Mouse (Mus musculus) hindbrain, embryonic 12.5 days (tissue): Measurements from ENCODE around the gene Smim15. TPM values are rescaled to one million over a fixed set of nuclear protein-coding genes. Genes with fewer than 3 reads are reported as not detected.

Experiments
- ATAC-seq: fragments of 200-750 bp; cut with Nextera tagmentation; 2 replicates; pipeline ENCODE4 v1.8.0; 2017; ENCODE audit warnings: moderate TSS enrichment; ENCODE audit not compliant: low FRiP score
- H3K27ac ChIP-seq: fragments of 300-500 bp; sonication (generic); 2 replicates; pipeline ENCODE4 v1.5.1; 2016; ENCODE audit warnings: mild to moderate bottlenecking
- H3K27me3 ChIP-seq: fragments of 300-500 bp; sonication (generic); 2 replicates; pipeline ENCODE4 v1.6.1; 2016; ENCODE audit warnings: mild to moderate bottlenecking
- H3K36me3 ChIP-seq: fragments of 300-500 bp; sonication (generic); 2 replicates; pipeline ENCODE4 v1.6.1; 2016; ENCODE audit warnings: mild to moderate bottlenecking
- H3K4me1 ChIP-seq: fragments of 300-500 bp; sonication (generic); 2 replicates; pipeline ENCODE4 v1.6.1; 2016
- H3K4me2 ChIP-seq: fragments of 300-500 bp; sonication (generic); replicated peaks from 2 replicates; pipeline ENCODE4 v1.6.1; 2016; ENCODE audit warnings: mild to moderate bottlenecking
- H3K4me3 ChIP-seq: fragments of 300-500 bp; sonication (generic); 2 replicates; pipeline ENCODE4 v1.5.1; 2016; ENCODE audit warnings: mild to moderate bottlenecking
- H3K9ac ChIP-seq: fragments of 300-500 bp; sonication (generic); 2 replicates; pipeline ENCODE4 v1.6.1; 2016; ENCODE audit warnings: mild to moderate bottlenecking, moderate library complexity
- H3K9me3 ChIP-seq: fragments of 300-500 bp; sonication (generic); replicated peaks from 2 replicates; pipeline ENCODE4 v1.6.1; 2016; ENCODE audit warnings: mild to moderate bottlenecking
- whole genome bisulfite sequencing: fragments of 180-500 bp; shearing (Covaris S2); methylation state at CpG from one replicate; pipeline ENCODE4 v1.1.7; 2016; 5-methylcytosine and 5-hydroxymethylcytosine counted together
- polyA plus RNA-seq: library from polyadenylated mRNA; unstranded; fragments of >200 nt; fragmentation: Nextera tagmentation; extraction: Ambion mirVana; gene quantifications from 2 replicates; pipeline ENCODE4 v1.2.1, GENCODE M21; 2016

Smim15 gene
- polyA plus RNA-seq = 47.4 and 52.7 TPM in 2 replicates

- H3K9me3 ChIP-seq = no peaks in the 10 kb centered on the region
- peak within 1 kb of the TSS; percentile 83 for H3K4me3 ChIP-seq
- peaks cover 8% of the 10 kb centered on the region for H3K36me3 ChIP-seq
- no peaks in the 10 kb centered on the region for H3K27me3 ChIP-seq
- H3K9ac ChIP-seq = peak within 1 kb of the TSS; percentile 90
- WGBS = under 1% methylated on average over 64 of the region's 71 CpGs
- peak; percentile 97 for ATAC-seq
- H3K27ac ChIP-seq = peak within 1 kb of the TSS; percentile 90
- peak within 1 kb of the TSS; percentile 64 for H3K4me2 ChIP-seq
- peaks cover 33% of the 10 kb centered on the region for H3K4me1 ChIP-seq
These were observed at the start of gene Smim15 for GRCm38 (mm10) chr13:108044222-108044941. Gene Smim15, plus strand, starts transcription at chr13:108044446.

GRCm38 (mm10) chr13:107995211-107995610 is 49.0 kb upstream of the Smim15 start:
- no peaks in the 10 kb centered on the region for H3K9me3 ChIP-seq
- no peaks in the 10 kb centered on the region for H3K4me1 ChIP-seq
- no peaks in the 10 kb centered on the region for H3K27me3 ChIP-seq
- 62% methylated on average over 7 of the region's 7 CpGs for WGBS
- no peak overlapping the region for H3K27ac ChIP-seq
- ATAC-seq = no peak
- H3K36me3 ChIP-seq = no peaks in the 10 kb centered on the region
- H3K4me2 ChIP-seq = no peak overlapping the region
- H3K9ac ChIP-seq = no peak overlapping the region
- H3K4me3 ChIP-seq = no peak overlapping the region

- no peak overlapping the region for H3K4me3 ChIP-seq
- H3K36me3 ChIP-seq = no peaks in the 10 kb centered on the region
- no peaks in the 10 kb centered on the region for H3K27me3 ChIP-seq
- no peak overlapping the region for H3K27ac ChIP-seq
- H3K9ac ChIP-seq = no peak overlapping the region
- no peak for ATAC-seq
- H3K4me1 ChIP-seq = no peaks in the 10 kb centered on the region
- no peaks in the 10 kb centered on the region for H3K9me3 ChIP-seq
- WGBS = 91% methylated on average over 3 of the region's 3 CpGs
- H3K4me2 ChIP-seq = no peak overlapping the region
These were observed 47.9 kb upstream of the Smim15 start for GRCm38 (mm10) chr13:107996301-107996700.

GRCm38 (mm10) chr13:108007861-108008260 is 36.4 kb upstream of the Smim15 start:
- H3K9ac ChIP-seq = no peak overlapping the region
- 90% methylated on average over 4 of the region's 4 CpGs for WGBS

GRCm38 (mm10) chr13:108013110-108013509 is 31.1 kb upstream of the Smim15 start:
- no peak overlapping the region for H3K4me3 ChIP-seq
- H3K27me3 ChIP-seq = no peaks in the 10 kb centered on the region
- no peak overlapping the region for H3K27ac ChIP-seq
- no peaks in the 10 kb centered on the region for H3K4me1 ChIP-seq
- H3K4me2 ChIP-seq = no peak overlapping the region
- 0 out of 2 replicates have a peak, but pooled peaks cover 6% of the 10 kb centered on the region for H3K9me3 ChIP-seq
- WGBS = 84% methylated on average over 8 of the region's 8 CpGs
- ATAC-seq = no peak
- no peaks in the 10 kb centered on the region for H3K36me3 ChIP-seq
- no peak overlapping the region for H3K9ac ChIP-seq

More at GRCm38 (mm10) chr13:108007861-108008260, 36.4 kb upstream of the Smim15 start:
- H3K27ac ChIP-seq = no peak overlapping the region
- H3K36me3 ChIP-seq = no peaks in the 10 kb centered on the region
- H3K4me1 ChIP-seq = no peaks in the 10 kb centered on the region
- H3K9me3 ChIP-seq = 0 out of 2 replicates have a peak, but pooled peaks cover 6% of the 10 kb centered on the region
- no peaks in the 10 kb centered on the region for H3K27me3 ChIP-seq
- no peak overlapping the region for H3K4me3 ChIP-seq
- no peak for ATAC-seq
- no peak overlapping the region for H3K4me2 ChIP-seq

- Histone ChIP-seq H3K9me3 (no peaks in the 10 kb centered on the region), H3K4me3 (no peak overlapping the region), H3K9ac (no peak overlapping the region), H3K4me2 (no peak overlapping the region), H3K27me3 (no peaks in the 10 kb centered on the region), H3K27ac (no peak overlapping the region), H3K4me1 (no peaks in the 10 kb centered on the region), H3K36me3 (no peaks in the 10 kb centered on the region)
- 86% methylated on average over 6 of the region's 6 CpGs for WGBS
- no peak for ATAC-seq
These were observed 30.4 kb upstream of the Smim15 start for GRCm38 (mm10) chr13:108013839-108014238.

GRCm38 (mm10) chr13:108015166-108015565 is 29.1 kb upstream of the Smim15 start:
- Histone ChIP-seq H3K9me3 (no peaks in the 10 kb centered on the region), H3K9ac (no peak overlapping the region), H3K27me3 (no peaks in the 10 kb centered on the region), H3K4me2 (no peak overlapping the region), H3K4me3 (no peak overlapping the region), H3K36me3 (no peaks in the 10 kb centered on the region), H3K27ac (no peak overlapping the region), H3K4me1 (no peaks in the 10 kb centered on the region)
- WGBS = 88% methylated on average over 6 of the region's 6 CpGs
- ATAC-seq = no peak

- Histone ChIP-seq H3K4me2 (no peak overlapping the region), H3K4me1 (no peaks in the 10 kb centered on the region), H3K27ac (no peak overlapping the region), H3K4me3 (no peak overlapping the region), H3K9ac (no peak overlapping the region), H3K27me3 (no peaks in the 10 kb centered on the region), H3K36me3 (no peaks in the 10 kb centered on the region), H3K9me3 (no peaks in the 10 kb centered on the region)
- ATAC-seq = no peak
- 87% methylated on average over 6 of the region's 6 CpGs for WGBS
These were observed 26.9 kb upstream of the Smim15 start for GRCm38 (mm10) chr13:108017349-108017748.

GRCm38 (mm10) chr13:108025802-108026201 is 18.4 kb upstream of the Smim15 start:
- WGBS = 79% methylated on average over 3 of the region's 3 CpGs
- Histone ChIP-seq H3K36me3 (no peaks in the 10 kb centered on the region), H3K9me3 (no peaks in the 10 kb centered on the region), H3K27ac (no peak overlapping the region), H3K4me2 (no peak overlapping the region), H3K4me3 (no peak overlapping the region), H3K27me3 (no peaks in the 10 kb centered on the region), H3K4me1 (no peaks in the 10 kb centered on the region), H3K9ac (no peak overlapping the region)
- ATAC-seq = no peak

GRCm38 (mm10) chr13:108032789-108033188 is 11.5 kb upstream of the Smim15 start:
- Histone ChIP-seq H3K9me3 (no peaks in the 10 kb centered on the region), H3K27me3 (no peaks in the 10 kb centered on the region), H3K27ac (no peak overlapping the region), H3K4me2 (no peak overlapping the region), H3K4me1 (no peaks in the 10 kb centered on the region), H3K9ac (no peak overlapping the region), H3K36me3 (no peaks in the 10 kb centered on the region), H3K4me3 (no peak overlapping the region)
- no peak for ATAC-seq
- WGBS = 97% methylated on average over 4 of the region's 4 CpGs

- H3K27ac ChIP-seq = no peak overlapping the region
- H3K4me1 ChIP-seq = peaks cover 21% of the 10 kb centered on the region
- no peaks in the 10 kb centered on the region for H3K27me3 ChIP-seq
- H3K36me3 ChIP-seq = no peaks in the 10 kb centered on the region
- ATAC-seq = no peak
- H3K4me3 ChIP-seq = no peak overlapping the region
- no peaks in the 10 kb centered on the region for H3K9me3 ChIP-seq
- no peak overlapping the region for H3K9ac ChIP-seq
- WGBS = 64% methylated on average over 6 of the region's 6 CpGs
- H3K4me2 ChIP-seq = no peak overlapping the region
These were observed 4.9 kb upstream of the Smim15 start for GRCm38 (mm10) chr13:108039375-108039774.

GRCm38 (mm10) chr13:108039902-108040301 is 4.3 kb upstream of the Smim15 start:
- H3K4me2 ChIP-seq = no peak overlapping the region
- no peaks in the 10 kb centered on the region for H3K36me3 ChIP-seq
- 84% methylated on average over 9 of the region's 9 CpGs for WGBS
- no peak for ATAC-seq
- H3K4me1 ChIP-seq = peaks cover 23% of the 10 kb centered on the region
- no peaks in the 10 kb centered on the region for H3K9me3 ChIP-seq
- no peak overlapping the region for H3K9ac ChIP-seq
- no peak overlapping the region for H3K27ac ChIP-seq
- no peaks in the 10 kb centered on the region for H3K27me3 ChIP-seq
- H3K4me3 ChIP-seq = no peak overlapping the region

- H3K9me3 ChIP-seq = no peaks in the 10 kb centered on the region
- H3K4me1 ChIP-seq = peaks cover 26% of the 10 kb centered on the region
- no peak overlapping the region for H3K4me3 ChIP-seq
- no peaks in the 10 kb centered on the region for H3K36me3 ChIP-seq
- no peaks in the 10 kb centered on the region for H3K27me3 ChIP-seq
- H3K4me2 ChIP-seq = no peak overlapping the region
- ATAC-seq = no peak
- no peak overlapping the region for H3K27ac ChIP-seq
- 51% methylated on average over 3 of the region's 3 CpGs for WGBS
- H3K9ac ChIP-seq = no peak overlapping the region
These were observed 3.8 kb upstream of the Smim15 start for GRCm38 (mm10) chr13:108040451-108040850.
